Mouse (Mus musculus): ENCODE results near the gene Fmo5. TPM values are rescaled to one million over a fixed set of nuclear protein-coding genes. Genes with fewer than 3 reads are reported as not detected.

Fmo5 gene
- polyA plus RNA-seq, 1 experiment: 15.1 TPM

- peak; percentile 35 for DNase-seq
- TF ChIP-seq CTCF (IDR thresholded peaks at IDR 0.05; ENCODE audit: insufficient read depth, low read length): no peak
- no peak for TF ChIP-seq POLR2A (IDR thresholded peaks at IDR 0.05; ENCODE audit: borderline replicate concordance, extremely low read depth, low read depth, low read length)
- 24% methylated on average over 16 of the region's 16 CpGs for WGBS
- Histone ChIP-seq H3K4me1 (ENCODE audit: control insufficient read depth, insufficient read depth, low read length) (peaks cover 3% of the 10 kb centered on the region; the same call in 1 of the 2 replicates), H3K4me3 (replicated peaks; ENCODE audit: extremely low read depth, low read depth, low read length) (no peak overlapping the region)
Observed at GRCm38 (mm10) chr3:97683560-97684195, 55.1 kb downstream of the Fmo5 start.

DNA sequence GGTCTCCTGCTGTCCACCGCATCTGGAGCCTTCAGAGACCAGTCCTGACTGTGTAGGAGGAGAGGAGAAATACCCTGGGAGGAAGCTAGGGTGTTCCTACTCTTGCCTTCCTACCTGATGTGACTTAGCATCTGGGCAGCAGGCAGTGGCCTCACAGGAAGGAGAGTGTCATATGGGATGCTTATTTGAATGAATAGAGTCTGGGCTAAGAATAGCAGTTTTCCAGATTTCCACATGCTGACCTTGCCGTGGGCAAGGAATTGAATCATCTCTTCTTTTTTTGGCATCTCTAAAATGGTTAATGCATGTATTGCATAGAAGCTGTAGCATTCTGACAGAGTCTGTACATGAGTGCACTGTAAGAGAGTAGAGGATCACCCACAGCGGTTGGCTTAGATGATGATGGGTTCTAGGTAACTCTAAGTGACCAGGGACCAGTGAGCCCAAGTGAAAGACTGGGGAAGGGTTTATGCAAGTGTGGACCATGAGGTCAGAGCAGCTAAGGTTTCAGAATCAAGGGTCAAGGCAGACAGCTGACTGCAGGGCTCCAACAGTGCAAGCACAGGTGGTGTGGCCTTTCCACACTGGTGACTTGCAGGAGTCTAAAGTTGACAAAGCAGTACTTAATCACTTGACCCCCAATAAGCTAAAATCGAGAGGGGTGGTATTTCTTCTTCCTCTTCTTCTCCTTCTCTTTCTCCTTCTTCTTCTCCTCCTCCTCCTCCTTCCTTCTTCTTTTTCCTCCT lies 57.9 kb downstream of the Fmo5 start:
- H3K4me1 ChIP-seq (ENCODE audit: control insufficient read depth, insufficient read depth, low read length): peaks cover 1% of the 10 kb centered on the region; the same call in 1 of the 2 replicates
- TF ChIP-seq CTCF (IDR thresholded peaks at IDR 0.05; ENCODE audit: insufficient read depth, low read length): no peak
- no peak for TF ChIP-seq POLR2A (IDR thresholded peaks at IDR 0.05; ENCODE audit: borderline replicate concordance, extremely low read depth, low read depth, low read length)
- 71% methylated on average over 4 of the region's 4 CpGs for WGBS

GRCm38 (mm10) chr3:97689289-97689688 lies 60.7 kb downstream of the Fmo5 start:
- WGBS: 66% methylated on average over 2 of the region's 2 CpGs
- no peak for DNase-seq
- 0 out of 2 replicates have a peak, but pooled peaks cover 5% of the 10 kb centered on the region for H3K4me1 ChIP-seq (ENCODE audit: control insufficient read depth, insufficient read depth, low read length)
- TF ChIP-seq CTCF (IDR thresholded peaks at IDR 0.05; ENCODE audit: insufficient read depth, low read length) (no peak), POLR2A (IDR thresholded peaks at IDR 0.05; ENCODE audit: borderline replicate concordance, extremely low read depth, low read depth, low read length) (no peak)
- no peak overlapping the region for H3K4me3 ChIP-seq (replicated peaks; ENCODE audit: extremely low read depth, low read depth, low read length)

More for the DNA sequence above, 57.9 kb downstream of the Fmo5 start:
- H3K4me3 ChIP-seq (replicated peaks; ENCODE audit: extremely low read depth, low read depth, low read length): no peak overlapping the region
- no peak for DNase-seq

GRCm38 (mm10) chr3:97690590-97690989 lies 62.0 kb downstream of the Fmo5 start:
- Histone ChIP-seq H3K4me3 (replicated peaks; ENCODE audit: extremely low read depth, low read depth, low read length) (no peak overlapping the region), H3K4me1 (ENCODE audit: control insufficient read depth, insufficient read depth, low read length) (0 out of 2 replicates have a peak, but pooled peaks cover 5% of the 10 kb centered on the region)
- TF ChIP-seq CTCF (IDR thresholded peaks at IDR 0.05; ENCODE audit: insufficient read depth, low read length) (no peak), POLR2A (IDR thresholded peaks at IDR 0.05; ENCODE audit: borderline replicate concordance, extremely low read depth, low read depth, low read length) (no peak)
- DNase-seq: peak; percentile 8
- WGBS: 55% methylated on average over 7 of the region's 7 CpGs

GRCm38 (mm10) chr3:97691443-97692017 lies 62.9 kb downstream of the Fmo5 start:
- WGBS: 68% methylated on average over 12 of the region's 12 CpGs
- TF ChIP-seq CTCF (IDR thresholded peaks at IDR 0.05; ENCODE audit: insufficient read depth, low read length) (no peak), POLR2A (IDR thresholded peaks at IDR 0.05; ENCODE audit: borderline replicate concordance, extremely low read depth, low read depth, low read length) (no peak)
- DNase-seq: no peak
- Histone ChIP-seq H3K4me3 (replicated peaks; ENCODE audit: extremely low read depth, low read depth, low read length) (no peak overlapping the region), H3K4me1 (ENCODE audit: control insufficient read depth, insufficient read depth, low read length) (0 out of 2 replicates have a peak, but pooled peaks cover 5% of the 10 kb centered on the region)

DNA sequence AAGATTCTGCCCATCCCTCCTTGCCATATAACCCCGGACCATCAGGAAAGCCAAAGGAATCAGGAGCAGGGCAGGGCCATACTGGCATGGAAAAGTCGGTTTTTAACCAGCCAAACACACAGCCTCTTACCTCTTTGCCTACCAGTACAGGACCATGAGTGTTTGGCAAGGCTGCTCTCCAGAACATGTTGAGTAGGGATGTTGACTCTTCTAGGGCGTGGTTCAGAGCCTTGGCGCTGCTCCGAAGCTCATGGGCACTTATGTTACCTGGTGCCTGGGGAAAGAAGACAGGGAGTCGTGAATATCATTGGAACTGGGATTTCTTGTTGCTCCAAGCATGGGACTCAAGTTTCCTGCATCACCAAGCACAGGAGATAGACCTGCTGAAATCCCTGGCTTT lies 65.2 kb downstream of the Fmo5 start:
- H3K4me1 ChIP-seq (ENCODE audit: control insufficient read depth, insufficient read depth, low read length): 0 out of 2 replicates have a peak, but pooled peaks cover 5% of the 10 kb centered on the region
- peak; percentile 14 for DNase-seq
- H3K4me3 ChIP-seq (replicated peaks; ENCODE audit: extremely low read depth, low read depth, low read length): no peak overlapping the region
- TF ChIP-seq CTCF (IDR thresholded peaks at IDR 0.05; ENCODE audit: insufficient read depth, low read length): no peak
- TF ChIP-seq POLR2A (IDR thresholded peaks at IDR 0.05; ENCODE audit: borderline replicate concordance, extremely low read depth, low read depth, low read length): no peak
- 70% methylated on average over 6 of the region's 6 CpGs for WGBS

- 0 out of 2 replicates have a peak, but pooled peaks cover 5% of the 10 kb centered on the region for H3K4me1 ChIP-seq (ENCODE audit: control insufficient read depth, insufficient read depth, low read length)
- no peak for DNase-seq
- no peak for TF ChIP-seq POLR2A (IDR thresholded peaks at IDR 0.05; ENCODE audit: borderline replicate concordance, extremely low read depth, low read depth, low read length)
- no peak for TF ChIP-seq CTCF (IDR thresholded peaks at IDR 0.05; ENCODE audit: insufficient read depth, low read length)
- 83% methylated on average over 9 of the region's 9 CpGs for WGBS
- no peak overlapping the region for H3K4me3 ChIP-seq (replicated peaks; ENCODE audit: extremely low read depth, low read depth, low read length)
Observed at GRCm38 (mm10) chr3:97696866-97697265, 68.3 kb downstream of the Fmo5 start.

GRCm38 (mm10) chr3:97697291-97697690 lies 68.7 kb downstream of the Fmo5 start:
- no peak for DNase-seq

GRCm38 (mm10) chr3:97699061-97699460 lies 70.5 kb downstream of the Fmo5 start:
- no peak for TF ChIP-seq CTCF (IDR thresholded peaks at IDR 0.05; ENCODE audit: insufficient read depth, low read length)
- no peaks in the 10 kb centered on the region for H3K4me1 ChIP-seq (ENCODE audit: control insufficient read depth, insufficient read depth, low read length)
- H3K4me3 ChIP-seq (replicated peaks; ENCODE audit: extremely low read depth, low read depth, low read length): no peak overlapping the region
- DNase-seq: no peak
- WGBS: 70% methylated on average over 3 of the region's 3 CpGs

More at GRCm38 (mm10) chr3:97697291-97697690, 68.7 kb downstream of the Fmo5 start:
- no peak for TF ChIP-seq CTCF (IDR thresholded peaks at IDR 0.05; ENCODE audit: insufficient read depth, low read length)
- TF ChIP-seq POLR2A (IDR thresholded peaks at IDR 0.05; ENCODE audit: borderline replicate concordance, extremely low read depth, low read depth, low read length): no peak
- H3K4me1 ChIP-seq (ENCODE audit: control insufficient read depth, insufficient read depth, low read length): 0 out of 2 replicates have a peak, but pooled peaks cover 5% of the 10 kb centered on the region
- no peak overlapping the region for H3K4me3 ChIP-seq (replicated peaks; ENCODE audit: extremely low read depth, low read depth, low read length)
- WGBS: 71% methylated on average over 9 of the region's 9 CpGs

All from lung, adult 2 months (tissue).